Mouse (Mus musculus): Measurements from ENCODE around the gene Cdc26. TPM values are rescaled to one million over a fixed set of nuclear protein-coding genes. Genes with fewer than 3 reads are reported as not detected.

The Cdc26 gene
- total and polyA plus RNA-seq, 3 experiments: 80.4 to 81.4 TPM; not detected in 1

GRCm38 (mm10) chr4:62344000-62344399, 64.4 kb downstream of the Cdc26 start:
- DNase-seq (ENCODE audit: low read depth, low spot score): peak; percentile 64
- H3K9me3 ChIP-seq (replicated peaks; ENCODE audit: insufficient read depth, low read length): no peaks in the 10 kb centered on the region
- no peak overlapping the region for H3K4me3 ChIP-seq (ENCODE audit: control insufficient read depth in 1 of 2, insufficient read depth in 1 of 2, low read depth in 2 of 2, low read length in 2 of 2)
- no peaks in the 10 kb centered on the region for H3K27me3 ChIP-seq (ENCODE audit: control insufficient read depth in 1 of 2, insufficient read depth in 2 of 2, low read length in 2 of 2)
- no peaks in the 10 kb centered on the region for H3K4me1 ChIP-seq (ENCODE audit: control insufficient read depth in 1 of 2, insufficient read depth in 2 of 2, low read length in 2 of 2)
- H3K27ac ChIP-seq (ENCODE audit: control insufficient read depth, low read depth, low read length): no peak overlapping the region
- H3K36me3 ChIP-seq (ENCODE audit: control insufficient read depth in 1 of 2, insufficient read depth in 2 of 2, low read length in 2 of 2): peaks cover 0 to 21% of the 10 kb centered on the region in 2 experiments; a peak in 3 of 4 replicates
- H3K79me2 ChIP-seq (ENCODE audit: control insufficient read depth, insufficient read depth, low read length, poor library complexity): no peaks in the 10 kb centered on the region; the same call in 1 of the 2 replicates
- TF ChIP-seq TBP (IDR thresholded peaks at IDR 0.05; ENCODE audit: low read depth, low read length) (no peak), SMC3 (IDR thresholded peaks at IDR 0.05; ENCODE audit: low read depth, low read length) (peak; percentile 47), ZC3H11A (IDR thresholded peaks at IDR 0.05; ENCODE audit: low read depth, low read length) (peak; percentile 29), RAD21 (IDR thresholded peaks at IDR 0.05; ENCODE audit: low read depth, low read length) (peak; percentile 56), CTCF (IDR thresholded peaks at IDR 0.05 in 2 of 3, conservative IDR thresholded peaks at IDR 0.05 in 1 of 3; ENCODE audit: control insufficient read depth in 1 of 3, insufficient read depth in 1 of 3, low read depth in 2 of 3, low read length in 3 of 3, poor library complexity in 1 of 3, severe bottlenecking in 1 of 3) (peak in 2 of 3 experiments; percentile 46 to 48; a peak in 4 of 6 replicates)
- H3K9ac ChIP-seq (ENCODE audit: control insufficient read depth, low read depth, low read length, poor library complexity, severe bottlenecking): no peak overlapping the region

GRCm38 (mm10) chr4:62338536-62338935, 69.9 kb downstream of the Cdc26 start:
- H3K4me1 ChIP-seq (ENCODE audit: control insufficient read depth in 1 of 2, insufficient read depth in 2 of 2, low read length in 2 of 2): no peaks in the 10 kb centered on the region
- no peak overlapping the region for H3K4me3 ChIP-seq (ENCODE audit: control insufficient read depth in 1 of 2, insufficient read depth in 1 of 2, low read depth in 2 of 2, low read length in 2 of 2)
- H3K27me3 ChIP-seq (ENCODE audit: control insufficient read depth in 1 of 2, insufficient read depth in 2 of 2, low read length in 2 of 2): no peaks in the 10 kb centered on the region
- no peak for DNase-seq (ENCODE audit: low read depth, low spot score)
- no peaks in the 10 kb centered on the region for H3K9me3 ChIP-seq (replicated peaks; ENCODE audit: insufficient read depth, low read length)
- no peaks in the 10 kb centered on the region for H3K79me2 ChIP-seq (ENCODE audit: control insufficient read depth, insufficient read depth, low read length, poor library complexity)
- H3K9ac ChIP-seq (ENCODE audit: control insufficient read depth, low read depth, low read length, poor library complexity, severe bottlenecking): no peak overlapping the region
- no peak for TF ChIP-seq TCF12 (IDR thresholded peaks at IDR 0.05; ENCODE audit: low read depth, low read length)
- TF ChIP-seq MYC (IDR thresholded peaks at IDR 0.05; ENCODE audit: low read depth, low read length): no peak
- TF ChIP-seq MXI1 (IDR thresholded peaks at IDR 0.05; ENCODE audit: low read depth, low read length): no peak
- TF ChIP-seq RAD21 (IDR thresholded peaks at IDR 0.05; ENCODE audit: low read depth, low read length): no peak
- TF ChIP-seq USF2 (IDR thresholded peaks at IDR 0.05; ENCODE audit: borderline replicate concordance in 1 of 2, insufficient read depth in 1 of 2, low read depth in 1 of 2, low read length in 2 of 2): no peak
- no peak for TF ChIP-seq KAT2A (conservative IDR thresholded peaks at IDR 0.05; ENCODE audit: low read depth, low read length)
- TF ChIP-seq SIN3A (IDR thresholded peaks at IDR 0.05; ENCODE audit: low read length): no peak
- TF ChIP-seq MAX (IDR thresholded peaks at IDR 0.05; ENCODE audit: low read length): no peak
- TF ChIP-seq EP300 (IDR thresholded peaks at IDR 0.05; ENCODE audit: low read depth in 1 of 2, low read length in 2 of 2): no peak
- TF ChIP-seq RCOR1 (IDR thresholded peaks at IDR 0.05; ENCODE audit: low read depth, low read length): no peak
- TF ChIP-seq ELF1 (IDR thresholded peaks at IDR 0.05; ENCODE audit: low read depth, low read length): no peak
- no peak for TF ChIP-seq MAZ (IDR thresholded peaks at IDR 0.05; ENCODE audit: low read depth, low read length)
- no peak for TF ChIP-seq CHD2 (IDR thresholded peaks at IDR 0.05; ENCODE audit: low read length)
- no peak for TF ChIP-seq ZMIZ1 (IDR thresholded peaks at IDR 0.05; ENCODE audit: low read depth, low read length)
- TF ChIP-seq E2F4 (IDR thresholded peaks at IDR 0.05; ENCODE audit: borderline replicate concordance, low read depth, low read length): no peak
- no peak for TF ChIP-seq BHLHE40 (IDR thresholded peaks at IDR 0.05; ENCODE audit: borderline replicate concordance, low read depth, low read length)
- TF ChIP-seq GABPA (IDR thresholded peaks at IDR 0.05; ENCODE audit: low read depth, low read length): no peak
- TF ChIP-seq HCFC1 (IDR thresholded peaks at IDR 0.05; ENCODE audit: low read depth, low read length): no peak
- TF ChIP-seq UBTF (IDR thresholded peaks at IDR 0.05; ENCODE audit: borderline replicate concordance, insufficient read depth, low read depth, low read length): no peak
- no peak for TF ChIP-seq ZC3H11A (IDR thresholded peaks at IDR 0.05; ENCODE audit: low read depth, low read length)
- no peak overlapping the region for H3K27ac ChIP-seq (ENCODE audit: control insufficient read depth, low read depth, low read length)
- H3K36me3 ChIP-seq (ENCODE audit: control insufficient read depth in 1 of 2, insufficient read depth in 2 of 2, low read length in 2 of 2): peaks cover 0 to 20% of the 10 kb centered on the region in 2 experiments; a peak in 2 of 4 replicates
